Mouse (Mus musculus) heart, adult 2 months (tissue): ENCODE results near the gene Pax6. TPM values are rescaled to one million over a fixed set of nuclear protein-coding genes. Genes with fewer than 3 reads are reported as not detected.

Experiments
- DNase-seq, 2 experiments: peaks; one replicate each; pipeline ENCODE4 v3.0.0; 2021
- H3K27ac ChIP-seq: fragments of 200-600 bp; 2 replicates; pipeline ENCODE4 v1.8.1; 2022
- H3K27me3 ChIP-seq: fragments of 200-500 bp; 2 replicates; pipeline ENCODE4 v1.6.1; 2012; ENCODE audit warnings: mild to moderate bottlenecking, low read length, inconsistent platforms, mixed read lengths; ENCODE audit not compliant: control insufficient read depth, insufficient read depth
- H3K36me3 ChIP-seq: fragments of 200-500 bp; 2 replicates; pipeline ENCODE4 v1.6.1; 2012; ENCODE audit warnings: low read length, inconsistent platforms; ENCODE audit not compliant: control insufficient read depth, insufficient read depth
- H3K4me1 ChIP-seq: fragments of 200-500 bp; 2 replicates; pipeline ENCODE4 v1.6.1; 2011; ENCODE audit warnings: low read length; ENCODE audit not compliant: control insufficient read depth, insufficient read depth
- H3K4me3 ChIP-seq: fragments of 200-600 bp; 2 replicates; pipeline ENCODE4 v1.8.1; 2022
- H3K79me2 ChIP-seq: fragments of 200-500 bp; replicated peaks from 2 replicates; pipeline ENCODE4 v1.6.1; 2012; ENCODE audit warnings: mild to moderate bottlenecking, inconsistent platforms, low read length, moderate library complexity, mixed read lengths; ENCODE audit not compliant: control insufficient read depth, insufficient read depth
- H3K9ac ChIP-seq: fragments of 200-500 bp; 2 replicates; pipeline ENCODE4 v1.6.1; 2012; ENCODE audit warnings: low read depth, mild to moderate bottlenecking, control low read depth, inconsistent platforms, low read length, mixed read lengths
- CTCF ChIP-seq: fragments of 200-600 bp; IDR thresholded peaks from 2 replicates; pipeline ENCODE4 v1.8.1; 2022; ENCODE audit warnings: antibody characterized with exemption, mild to moderate bottlenecking, moderate library complexity
- EP300 ChIP-seq: fragments of 200-500 bp; IDR thresholded peaks from 2 replicates; pipeline ENCODE4 v1.6.1; 2011; ENCODE audit warnings: low read depth, low read length, control low read depth; ENCODE audit not compliant: insufficient read depth
- POLR2A ChIP-seq: fragments of 200-500 bp; IDR thresholded peaks from 2 replicates; pipeline ENCODE4 v1.6.1; 2011; ENCODE audit warnings: mild to moderate bottlenecking, low read depth, low read length, control low read depth; ENCODE audit not compliant: insufficient read depth
- WGBS: fragments of 180-500 bp; shearing (Covaris S2); methylation state at CpG from one replicate; pipeline ENCODE4 v1.1.7; 2018; 5-methylcytosine and 5-hydroxymethylcytosine counted together
- intact Hi-C: fragments of 180-260 bp; cut with DNase I; formaldehyde crosslinking; loops from one replicate; pipeline ENCODE4 v1.15.1; 2025
- polyA plus RNA-seq: library from polyadenylated mRNA; depleted of rRNA; stranded (reverse); fragments of >200 nt; gene quantifications from 2 replicates; pipeline ENCODE4 v1.2.3, GENCODE M21; 2012
- total RNA-seq, 2 experiments: library from RNA; stranded (reverse); gene quantifications; 2 replicates each; pipeline ENCODE4 v1.2.3; 2021

Gene Pax6
- total and polyA plus RNA-seq, 3 experiments = not detected

- peaks cover 56% of the 10 kb centered on the region for H3K27me3 ChIP-seq
- intact Hi-C loops = loop anchor here (10.0 kb wide), 3 partner anchors 224 to 556 kb away; partner anchors contain the start of genes Elp4, Immp1l and Wt1
- no peaks in the 10 kb centered on the region; the same call in none of the 2 replicates for H3K4me1 ChIP-seq
- H3K4me3 ChIP-seq = no peak overlapping the region
- no peak overlapping the region for H3K9ac ChIP-seq
- WGBS = 6% methylated on average over 24 of the region's 24 CpGs
- no peaks in the 10 kb centered on the region for H3K36me3 ChIP-seq
- H3K27ac ChIP-seq = no peak overlapping the region
- no peaks in the 10 kb centered on the region for H3K79me2 ChIP-seq
- DNase-seq = no peak
- TF ChIP-seq CTCF (no peak), POLR2A (no peak), EP300 (no peak)
Observed at GRCm38 (mm10) chr2:105680146-105680998, 11.7 kb downstream of the Pax6 start.

DNA sequence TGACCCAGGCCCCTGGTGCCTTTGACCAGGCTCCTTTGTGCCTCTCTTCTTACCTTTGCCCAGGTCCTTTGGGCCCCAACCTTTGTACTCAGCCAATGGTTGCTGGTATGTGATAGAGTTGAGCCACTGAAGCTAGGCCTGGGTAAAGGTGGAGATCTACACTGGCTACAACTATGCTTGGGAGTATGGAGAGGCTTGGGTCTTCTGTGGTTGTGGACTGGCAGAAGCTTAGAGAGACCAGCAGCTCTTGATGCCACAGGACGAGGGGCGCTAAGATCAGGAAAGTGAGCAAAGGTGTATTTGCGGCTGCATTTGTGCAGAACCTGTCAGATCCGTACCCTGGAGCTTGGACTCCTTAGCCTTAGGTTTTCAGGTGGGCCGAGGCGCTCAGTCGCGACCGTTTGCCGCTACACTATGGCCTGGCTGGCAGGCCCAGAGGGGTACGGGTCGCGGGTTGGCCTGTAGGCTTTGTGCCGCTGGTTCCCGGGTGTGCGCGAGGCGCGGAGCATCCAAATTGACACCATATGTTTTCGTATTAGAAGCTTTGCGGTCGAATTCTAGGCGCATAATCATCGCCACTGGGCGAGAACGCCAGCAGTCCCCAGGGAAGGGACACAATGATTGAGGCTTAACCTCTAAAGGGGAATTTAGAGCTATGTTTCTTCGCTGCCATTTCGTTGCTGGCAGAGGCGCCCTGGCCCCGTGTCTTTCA lies 12.5 kb downstream of the Pax6 start:
- Histone ChIP-seq H3K9ac (no peak overlapping the region), H3K36me3 (no peaks in the 10 kb centered on the region), H3K79me2 (no peaks in the 10 kb centered on the region), H3K27me3 (peaks cover 51% of the 10 kb centered on the region), H3K4me3 (no peak overlapping the region), H3K4me1 (no peaks in the 10 kb centered on the region), H3K27ac (no peak overlapping the region)
- no peak for DNase-seq
- intact Hi-C loops = loop anchor here (10.0 kb wide), 3 partner anchors 224 to 556 kb away; partner anchors contain the start of genes Elp4, Immp1l and Wt1
- WGBS = 8% methylated on average over 30 of the region's 30 CpGs
- TF ChIP-seq EP300 (no peak), POLR2A (no peak), CTCF (no peak)

DNA sequence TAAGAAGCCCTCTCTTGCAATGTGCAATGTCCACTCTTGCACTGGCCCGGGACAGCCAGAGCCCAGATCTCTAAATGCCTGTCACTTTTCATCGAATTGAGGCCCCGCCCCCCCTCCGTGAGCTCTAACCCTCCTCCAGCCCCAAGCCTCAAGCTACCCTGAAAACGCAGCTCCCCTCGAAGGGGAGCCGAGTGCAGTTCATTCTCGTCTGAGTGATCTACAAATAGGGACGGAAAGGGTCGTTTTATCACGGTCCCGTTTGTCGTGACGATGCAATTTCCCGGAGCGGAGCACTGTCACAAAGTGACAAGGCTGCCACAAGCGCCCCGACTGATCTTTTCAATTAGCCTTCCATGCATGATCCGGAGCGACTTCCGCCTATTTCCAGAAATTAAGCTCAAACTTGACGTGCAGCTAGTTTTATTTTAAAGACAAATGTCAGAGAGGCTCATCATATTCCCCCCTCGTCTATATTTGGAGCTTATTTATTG lies 13.4 kb downstream of the Pax6 start:
- Histone ChIP-seq H3K36me3 (no peaks in the 10 kb centered on the region), H3K79me2 (no peaks in the 10 kb centered on the region), H3K27ac (no peak overlapping the region), H3K27me3 (peaks cover 52% of the 10 kb centered on the region), H3K4me1 (no peaks in the 10 kb centered on the region), H3K9ac (no peak overlapping the region), H3K4me3 (no peak overlapping the region)
- no peak for TF ChIP-seq POLR2A
- TF ChIP-seq CTCF = no peak
- TF ChIP-seq EP300 = no peak
- intact Hi-C loops = loop anchor here (10.0 kb wide), 3 partner anchors 223 to 557 kb away; partner anchors contain the start of genes Elp4, Immp1l and Wt1
- no peak for DNase-seq
- 3% methylated on average over 23 of the region's 23 CpGs for WGBS

- Histone ChIP-seq H3K79me2 (no peaks in the 10 kb centered on the region), H3K9ac (no peak overlapping the region), H3K27ac (no peak overlapping the region), H3K4me3 (no peak overlapping the region), H3K4me1 (no peaks in the 10 kb centered on the region), H3K36me3 (no peaks in the 10 kb centered on the region), H3K27me3 (peaks cover 51% of the 10 kb centered on the region)
- intact Hi-C loops = loop anchor here (10.0 kb wide), 3 partner anchors 222 to 558 kb away; partner anchors contain the start of genes Elp4, Immp1l and Wt1
- WGBS = 5% methylated on average over 21 of the region's 21 CpGs
- no peak for DNase-seq
- no peak for TF ChIP-seq EP300
- TF ChIP-seq CTCF = no peak
- no peak for TF ChIP-seq POLR2A
Observed at GRCm38 (mm10) chr2:105682634-105683351, 14.1 kb downstream of the Pax6 start.

DNA sequence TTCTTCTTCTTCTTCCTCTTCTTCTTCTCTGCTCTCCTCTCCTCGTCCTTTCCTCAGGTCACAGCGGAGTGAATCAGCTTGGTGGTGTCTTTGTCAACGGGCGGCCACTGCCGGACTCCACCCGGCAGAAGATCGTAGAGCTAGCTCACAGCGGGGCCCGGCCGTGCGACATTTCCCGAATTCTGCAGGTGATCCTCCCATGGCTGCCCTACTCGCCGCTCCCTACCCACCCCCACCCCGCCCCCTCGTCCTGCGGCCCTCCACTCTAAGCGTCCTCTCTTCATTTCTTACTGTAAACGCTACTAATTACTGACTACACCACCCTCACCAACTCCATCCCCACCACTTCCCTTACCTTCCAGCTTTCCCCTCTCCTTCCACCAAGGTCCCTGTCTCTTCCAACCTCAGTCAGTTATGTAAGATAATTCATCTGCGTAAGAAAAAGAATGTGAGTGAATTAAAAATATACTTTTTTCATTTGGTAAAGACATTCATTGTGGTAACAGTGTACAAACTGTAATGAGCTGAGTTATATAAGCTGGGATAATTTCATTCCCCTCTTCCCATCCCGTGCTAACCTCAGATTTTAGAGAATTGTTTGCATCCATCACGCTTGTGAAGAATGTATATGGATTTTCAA lies 15.2 kb downstream of the Pax6 start:
- Histone ChIP-seq H3K27me3 (peaks cover 51% of the 10 kb centered on the region), H3K27ac (no peak overlapping the region), H3K36me3 (no peaks in the 10 kb centered on the region), H3K4me1 (no peaks in the 10 kb centered on the region), H3K79me2 (no peaks in the 10 kb centered on the region), H3K9ac (no peak overlapping the region), H3K4me3 (no peak overlapping the region)
- DNase-seq = no peak
- intact Hi-C loops = loop anchor here (10.0 kb wide), 3 partner anchors 221 to 559 kb away; partner anchors contain the start of genes Elp4, Immp1l and Wt1
- WGBS = 5% methylated on average over 22 of the region's 22 CpGs
- TF ChIP-seq POLR2A (no peak), EP300 (no peak), CTCF (no peak)
